Mouse (Mus musculus): Measurements from ENCODE around the gene Alkbh4. TPM values are rescaled to one million over a fixed set of nuclear protein-coding genes. Genes with fewer than 3 reads are reported as not detected.
"Not testable (repeated sequence)": the region's sequence is repeated elsewhere in the genome, so short reads cannot be mapped to it uniquely, and the experiment has no call there.

The Alkbh4 gene
- polyA plus RNA-seq, 1 experiment from 2014 or later, result 16.5 TPM

DNA sequence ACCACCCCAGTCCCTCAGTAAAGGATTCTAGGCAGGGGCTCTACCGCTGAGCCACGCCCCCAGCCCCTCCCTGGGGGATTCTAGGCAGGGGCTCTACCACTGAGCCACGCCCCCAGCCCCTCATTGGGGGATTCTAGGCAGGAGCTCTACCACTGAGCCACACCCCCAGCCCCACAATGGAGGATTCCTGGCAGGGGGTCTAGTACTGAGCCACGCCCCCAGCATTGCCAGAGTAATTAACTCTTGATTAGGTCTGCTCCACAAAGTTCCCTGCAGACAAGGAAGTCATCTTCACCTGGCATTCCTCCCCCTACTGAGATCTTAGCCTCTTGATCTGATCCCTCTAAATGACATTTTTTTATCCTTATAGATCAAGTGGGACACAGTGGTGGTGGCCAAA is 22.4 kb upstream of the Alkbh4 start:
- H3K4me3 ChIP-seq (replicated peaks); ATAC-seq (ENCODE audit: insufficient read depth, low FRiP score, low read depth); H3K9ac ChIP-seq; H3K27ac ChIP-seq; H3K27me3 ChIP-seq (replicated peaks); H3K9me3 ChIP-seq; H3K36me3 ChIP-seq; H3K4me2 ChIP-seq: not testable (repeated sequence)
- H3K4me1 ChIP-seq, result peaks cover 13% of the 10 kb centered on the region
- WGBS, result 55% methylated on average over 4 of the region's 4 CpGs

DNA sequence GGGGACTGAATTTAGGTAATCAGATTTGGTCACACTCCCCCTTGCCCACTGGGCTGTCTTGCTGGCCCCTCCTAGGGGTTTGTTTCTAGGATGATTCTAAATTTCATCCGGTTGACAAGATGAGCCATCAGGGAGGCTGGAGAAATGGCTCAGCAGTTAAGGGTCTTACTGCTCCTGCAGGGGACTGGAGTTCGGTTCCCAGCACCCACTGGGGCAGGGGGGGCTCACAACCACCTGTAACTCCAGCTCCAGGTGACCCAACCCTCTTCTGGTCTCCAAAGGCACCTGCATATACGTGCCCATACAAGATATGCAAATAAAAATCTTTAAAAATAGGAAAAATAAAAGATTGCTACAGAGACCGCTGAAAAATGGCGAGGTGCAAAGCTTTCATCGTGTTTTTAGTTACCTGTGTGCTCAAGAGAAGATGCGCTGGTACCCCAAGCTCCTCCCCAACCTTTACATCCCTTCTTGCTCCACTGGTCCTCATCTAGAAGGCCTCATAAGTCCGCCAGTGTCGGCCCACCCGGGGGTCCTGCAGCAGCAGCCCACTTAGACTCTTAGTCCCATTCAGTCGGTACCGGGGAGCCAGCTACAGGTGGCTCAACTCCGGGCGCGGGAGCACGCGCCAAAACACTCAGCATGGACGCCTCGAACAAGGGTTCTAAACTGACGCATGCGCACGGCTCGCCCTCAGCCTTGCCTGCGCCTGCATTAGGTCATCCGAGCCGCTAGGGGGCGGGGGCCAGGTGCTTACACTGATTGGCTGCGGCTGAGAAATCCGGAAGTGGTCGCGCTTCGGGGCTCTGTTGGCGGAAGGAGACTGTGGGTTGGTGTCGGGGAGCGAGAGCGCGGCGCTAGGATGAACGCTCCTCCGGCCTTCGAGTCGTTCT is 19.8 kb upstream of the Alkbh4 start, which contains the start of gene Polr2j:
TSS of gene Polr2j (plus strand) at position 741 of the 893 bp plus-strand sequence.
- H3K4me3 ChIP-seq (replicated peaks), result peak within 1 kb of the TSS; percentile 84
- H3K9me3 ChIP-seq, result no peaks in the 10 kb centered on the region
- H3K9ac ChIP-seq, result peak within 1 kb of the TSS; percentile 73
- peaks cover 9% of the 10 kb centered on the region for H3K36me3 ChIP-seq
- WGBS, result 3% methylated on average over 42 of the region's 42 CpGs
- peak; percentile 92 for ATAC-seq (ENCODE audit: insufficient read depth, low FRiP score, low read depth)
- H3K27me3 ChIP-seq (replicated peaks), result no peaks in the 10 kb centered on the region
- H3K27ac ChIP-seq, result no peak within 1 kb of the TSS
- peak within 1 kb of the TSS; percentile 82 for H3K4me2 ChIP-seq
- peaks cover 13% of the 10 kb centered on the region for H3K4me1 ChIP-seq

DNA sequence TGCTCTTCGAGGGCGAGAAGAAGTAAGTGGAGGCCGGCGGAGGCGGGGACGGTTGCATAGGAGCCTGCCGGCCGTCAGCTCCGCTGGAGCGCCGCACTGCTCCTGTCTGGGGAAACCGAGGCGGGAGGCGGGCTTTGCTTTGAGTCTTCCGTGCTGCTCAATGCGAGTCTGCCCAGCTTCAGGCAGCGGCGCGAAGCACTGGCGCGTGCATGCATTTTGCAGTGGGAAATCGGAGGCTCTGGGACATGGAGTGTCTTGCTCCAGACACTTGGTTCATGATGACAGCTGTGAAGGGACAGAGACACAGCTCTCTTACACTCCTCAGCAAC is 19.2 kb upstream of the Alkbh4 start:
- under 1% methylated on average over 22 of the region's 22 CpGs for WGBS
- H3K4me2 ChIP-seq, result peak overlapping the region; percentile 82
- no peak overlapping the region for H3K27ac ChIP-seq
- H3K36me3 ChIP-seq, result peaks cover 16% of the 10 kb centered on the region
- peak; percentile 37; the same call in 1 of the 2 replicates for ATAC-seq (ENCODE audit: insufficient read depth, low FRiP score, low read depth)
- no peaks in the 10 kb centered on the region for H3K27me3 ChIP-seq (replicated peaks)
- H3K9ac ChIP-seq, result peak overlapping the region; percentile 73
- no peaks in the 10 kb centered on the region for H3K9me3 ChIP-seq
- H3K4me3 ChIP-seq (replicated peaks), result peak overlapping the region; percentile 84
- peaks cover 13% of the 10 kb centered on the region for H3K4me1 ChIP-seq

DNA sequence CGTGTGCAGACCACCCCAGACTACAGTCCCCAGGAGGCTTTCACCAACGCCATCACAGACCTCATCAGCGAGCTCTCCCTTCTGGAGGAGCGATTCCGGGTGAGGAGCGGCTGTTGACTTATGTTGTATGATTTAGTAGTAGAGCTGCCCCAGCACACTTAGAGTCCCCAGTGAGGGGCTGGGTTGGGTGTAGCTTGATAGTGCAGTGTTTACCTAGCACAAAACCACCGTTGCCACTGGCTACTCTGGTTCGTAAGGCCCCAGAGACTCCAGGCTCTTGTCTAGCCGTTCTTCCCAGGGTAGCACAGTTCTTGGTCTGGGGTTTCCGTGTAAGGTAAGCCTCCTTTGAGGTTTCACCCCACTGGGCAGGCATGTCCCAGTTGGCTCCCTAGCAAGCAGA is 13.8 kb upstream of the Alkbh4 start:
- ATAC-seq (ENCODE audit: insufficient read depth, low FRiP score, low read depth), result peak; percentile 79
- H3K36me3 ChIP-seq, result peaks cover 52% of the 10 kb centered on the region
- no peaks in the 10 kb centered on the region for H3K27me3 ChIP-seq (replicated peaks)
- WGBS, result 76% methylated on average over 10 of the region's 10 CpGs
- H3K27ac ChIP-seq, result peak overlapping the region; percentile 9; the same call in 1 of the 2 replicates
- H3K4me2 ChIP-seq, result no peak overlapping the region
- H3K4me3 ChIP-seq (replicated peaks), result no peak overlapping the region
- H3K9ac ChIP-seq, result no peak overlapping the region
- H3K4me1 ChIP-seq, result peaks cover 7% of the 10 kb centered on the region
- no peaks in the 10 kb centered on the region for H3K9me3 ChIP-seq

DNA sequence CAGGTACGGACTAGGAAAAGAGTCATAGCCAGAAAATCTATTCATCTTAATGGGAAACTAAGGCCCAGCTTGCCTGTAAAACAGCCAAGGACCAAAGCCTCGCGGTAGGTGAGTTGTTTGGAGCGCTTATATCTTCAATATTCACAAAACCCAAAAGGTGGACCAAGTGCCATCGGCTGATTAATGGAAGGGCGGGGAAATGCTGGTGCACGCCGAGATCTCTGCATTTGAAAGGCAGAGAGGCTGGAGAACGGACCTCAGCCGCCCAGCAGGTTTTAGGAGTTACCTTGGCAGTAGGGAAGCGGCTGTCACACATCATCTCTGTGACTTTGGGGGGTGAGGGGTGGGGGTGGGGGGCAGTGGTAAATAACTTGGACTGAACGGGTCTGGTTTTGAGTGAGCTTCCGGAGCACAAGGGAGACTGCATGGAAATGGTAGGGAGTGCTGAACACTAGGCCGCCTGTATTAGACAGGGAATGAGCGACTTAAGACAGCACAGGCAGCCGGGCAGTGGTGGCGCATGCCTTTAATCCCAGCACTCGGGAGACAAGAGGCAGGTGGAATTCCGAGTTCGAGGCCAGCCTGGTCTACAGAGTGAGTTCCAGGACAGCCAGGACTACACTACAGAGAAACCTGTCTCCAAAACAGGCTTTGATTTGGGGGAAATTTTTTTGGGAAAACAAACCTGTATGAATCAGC is 495 bp downstream of the Alkbh4 start:
- no peak for ATAC-seq (ENCODE audit: insufficient read depth, low FRiP score, low read depth)
- peak overlapping the region; percentile 61; the same call in 1 of the 2 replicates for H3K27ac ChIP-seq
- H3K36me3 ChIP-seq, result peaks cover 32% of the 10 kb centered on the region
- no peaks in the 10 kb centered on the region for H3K9me3 ChIP-seq
- H3K4me3 ChIP-seq (replicated peaks), result peak overlapping the region; percentile 80
- peak overlapping the region; percentile 80 for H3K9ac ChIP-seq
- WGBS, result 7% methylated on average over 20 of the region's 20 CpGs
- H3K4me2 ChIP-seq, result peak overlapping the region; percentile 69
- no peaks in the 10 kb centered on the region for H3K27me3 ChIP-seq (replicated peaks)
- peaks cover 13% of the 10 kb centered on the region; the same call in 1 of the 2 replicates for H3K4me1 ChIP-seq

DNA sequence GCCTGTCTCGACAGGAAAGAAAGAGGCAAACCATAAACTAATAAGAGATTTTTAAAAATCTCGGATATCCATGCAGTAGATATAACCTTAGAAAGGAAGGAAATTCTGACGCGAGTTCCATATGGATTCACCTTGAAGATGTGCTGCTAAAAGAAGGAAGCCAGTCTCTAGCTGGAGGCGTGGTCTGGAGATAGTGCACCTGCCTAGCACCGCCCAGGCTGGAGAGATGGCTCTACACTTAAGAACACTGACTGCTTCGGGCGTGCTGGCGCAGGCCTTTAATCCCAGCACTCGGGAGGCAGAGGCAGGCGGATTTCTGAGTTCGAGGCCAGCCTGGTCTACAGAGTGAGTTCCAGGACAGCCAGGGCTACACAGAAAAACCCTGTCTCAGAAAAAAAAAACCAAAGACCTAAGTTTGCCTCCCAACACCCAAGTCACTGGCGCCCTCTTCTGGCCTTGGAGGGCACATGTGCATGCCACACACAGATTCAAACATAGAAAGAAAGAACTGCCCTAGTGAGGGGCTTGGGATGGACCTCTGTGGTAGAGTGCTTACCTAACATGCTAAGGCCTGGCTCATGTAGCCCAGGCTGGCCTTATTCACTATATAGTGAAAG is 1.8 kb downstream of the Alkbh4 start:
- Histone ChIP-seq H3K4me1 (peaks cover 13% of the 10 kb centered on the region; the same call in 1 of the 2 replicates), H3K4me2 (no peak overlapping the region; the same call in 1 of the 2 replicates), H3K4me3 (replicated peaks) (no peak overlapping the region; the same call in 1 of the 2 replicates)

DNA sequence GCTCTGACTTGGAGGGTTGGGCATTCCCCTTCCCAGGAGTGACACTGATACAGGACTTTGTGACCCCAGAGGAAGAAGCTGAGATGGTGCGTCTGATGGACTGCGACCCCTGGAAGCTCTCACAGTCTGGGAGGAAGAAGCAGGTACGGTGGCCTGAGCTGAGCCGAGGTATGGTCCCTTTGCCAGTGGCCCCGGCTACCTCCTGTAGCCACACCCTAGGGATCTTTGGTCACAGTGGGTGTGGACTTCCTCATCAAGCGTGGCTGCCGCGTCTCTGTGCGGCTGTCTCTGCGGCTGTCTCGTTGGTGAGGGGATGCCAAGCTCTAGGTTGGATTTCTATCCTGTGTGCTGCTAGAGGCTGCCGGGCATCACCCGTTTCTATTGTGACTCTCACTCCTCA is 3.4 kb downstream of the Alkbh4 start:
- no peak for ATAC-seq (ENCODE audit: insufficient read depth, low FRiP score, low read depth)
- Histone ChIP-seq H3K27ac (no peak overlapping the region), H3K4me2 (no peak overlapping the region), H3K9ac (no peak overlapping the region), H3K27me3 (replicated peaks) (no peaks in the 10 kb centered on the region), H3K4me1 (peaks cover 13% of the 10 kb centered on the region; the same call in 1 of the 2 replicates), H3K4me3 (replicated peaks) (no peak overlapping the region), H3K36me3 (peaks cover 26% of the 10 kb centered on the region), H3K9me3 (no peaks in the 10 kb centered on the region)
- WGBS, result 87% methylated on average over 13 of the region's 13 CpGs

More for the DNA sequence above, 1.8 kb downstream of the Alkbh4 start:
- H3K27me3 ChIP-seq (replicated peaks), result no peaks in the 10 kb centered on the region
- no peak overlapping the region for H3K9ac ChIP-seq
- no peak for ATAC-seq (ENCODE audit: insufficient read depth, low FRiP score, low read depth)
- 73% methylated on average over 13 of the region's 13 CpGs for WGBS
- H3K27ac ChIP-seq, result no peak overlapping the region
- H3K36me3 ChIP-seq, result peaks cover 26% of the 10 kb centered on the region
- no peaks in the 10 kb centered on the region for H3K9me3 ChIP-seq

DNA sequence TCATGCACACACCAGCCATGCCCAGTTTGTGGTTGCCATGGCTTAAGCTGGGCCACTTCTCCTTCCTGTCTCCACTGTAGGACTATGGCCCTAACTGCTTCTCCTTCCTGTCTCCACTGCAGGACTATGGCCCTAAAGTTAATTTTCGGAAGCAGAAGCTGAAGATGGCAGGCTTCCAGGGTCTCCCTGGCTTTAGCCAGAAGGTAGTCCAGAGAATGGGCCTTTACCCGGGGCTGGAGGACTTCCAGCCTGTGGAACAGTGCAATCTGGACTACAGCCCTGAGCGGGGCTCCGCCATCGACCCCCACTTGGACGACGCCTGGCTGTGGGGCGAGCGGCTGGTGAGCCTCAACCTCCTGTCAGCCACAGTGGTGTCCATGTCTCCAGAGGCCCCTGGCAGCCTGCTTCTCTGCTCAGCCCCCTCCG is 4.1 kb downstream of the Alkbh4 start:
- Histone ChIP-seq H3K36me3 (peaks cover 26% of the 10 kb centered on the region), H3K4me2 (no peak overlapping the region), H3K4me1 (peaks cover 12% of the 10 kb centered on the region; the same call in 1 of the 2 replicates), H3K4me3 (replicated peaks) (no peak overlapping the region), H3K9me3 (no peaks in the 10 kb centered on the region), H3K27me3 (replicated peaks) (no peaks in the 10 kb centered on the region), H3K27ac (no peak overlapping the region), H3K9ac (no peak overlapping the region)
- no peak for ATAC-seq (ENCODE audit: insufficient read depth, low FRiP score, low read depth)
- 90% methylated on average over 10 of the region's 10 CpGs for WGBS

DNA sequence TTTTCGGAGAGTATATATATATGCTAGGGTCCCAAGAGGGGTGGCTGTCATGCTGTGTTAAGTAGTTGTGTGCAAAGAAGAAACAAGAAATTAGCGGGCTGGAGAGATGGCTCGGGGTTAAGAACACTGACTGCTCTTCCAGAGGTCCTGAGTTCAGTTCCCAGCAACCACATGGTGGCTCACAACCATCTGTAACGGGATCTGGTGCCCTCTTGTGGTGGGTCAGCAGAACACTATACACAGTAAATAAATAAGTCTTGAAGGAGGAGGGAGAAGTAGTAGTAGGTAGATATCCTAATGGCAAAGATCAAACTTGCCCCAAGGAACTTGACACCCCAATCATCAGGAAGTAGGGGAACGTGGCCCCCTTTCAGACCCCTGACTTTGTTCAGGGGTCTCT is 6.8 kb downstream of the Alkbh4 start:
- Histone ChIP-seq H3K4me1 (no peaks in the 10 kb centered on the region), H3K27me3 (replicated peaks) (no peaks in the 10 kb centered on the region), H3K9me3 (no peaks in the 10 kb centered on the region), H3K36me3 (peaks cover 26% of the 10 kb centered on the region), H3K4me2 (no peak overlapping the region), H3K9ac (no peak overlapping the region), H3K27ac (no peak overlapping the region), H3K4me3 (replicated peaks) (no peak overlapping the region)
- WGBS, result 82% methylated on average over 5 of the region's 5 CpGs
- no peak for ATAC-seq (ENCODE audit: insufficient read depth, low FRiP score, low read depth)

DNA sequence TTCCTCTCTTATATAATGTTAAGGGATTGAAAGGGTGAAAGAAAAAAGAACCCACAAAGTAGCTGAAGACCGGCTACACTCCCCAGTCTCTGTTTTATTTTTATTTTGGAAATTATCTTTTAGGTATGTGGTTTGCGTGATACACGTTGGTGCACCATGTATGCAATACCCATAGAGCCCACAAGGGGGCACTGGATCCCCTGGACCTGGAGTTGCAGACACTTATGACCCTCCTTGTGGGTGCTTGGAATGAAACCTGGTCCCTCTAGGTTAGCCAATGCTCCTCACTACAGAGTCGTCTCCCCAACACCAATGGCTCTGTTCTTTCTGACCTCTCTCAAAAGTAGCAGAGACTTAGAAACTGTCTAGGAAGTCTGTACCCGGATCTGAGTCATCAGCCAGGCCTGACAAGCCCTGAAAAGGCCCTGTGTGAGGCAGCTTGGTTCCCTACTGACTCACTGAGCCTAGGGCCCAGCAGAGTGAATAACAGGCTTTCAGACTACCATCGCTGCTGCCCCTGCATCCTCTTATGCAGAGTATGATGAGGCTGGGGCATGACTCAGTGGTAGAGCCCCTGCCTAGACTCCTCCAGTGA is 7.3 kb downstream of the Alkbh4 start:
- Histone ChIP-seq H3K36me3 (peaks cover 26% of the 10 kb centered on the region), H3K27me3 (replicated peaks) (no peaks in the 10 kb centered on the region), H3K4me3 (replicated peaks) (no peak overlapping the region), H3K4me1 (no peaks in the 10 kb centered on the region), H3K9ac (no peak overlapping the region), H3K4me2 (no peak overlapping the region), H3K9me3 (no peaks in the 10 kb centered on the region), H3K27ac (no peak overlapping the region)
- WGBS, result 87% methylated on average over 6 of the region's 6 CpGs
- ATAC-seq (ENCODE audit: insufficient read depth, low FRiP score, low read depth), result no peak

DNA sequence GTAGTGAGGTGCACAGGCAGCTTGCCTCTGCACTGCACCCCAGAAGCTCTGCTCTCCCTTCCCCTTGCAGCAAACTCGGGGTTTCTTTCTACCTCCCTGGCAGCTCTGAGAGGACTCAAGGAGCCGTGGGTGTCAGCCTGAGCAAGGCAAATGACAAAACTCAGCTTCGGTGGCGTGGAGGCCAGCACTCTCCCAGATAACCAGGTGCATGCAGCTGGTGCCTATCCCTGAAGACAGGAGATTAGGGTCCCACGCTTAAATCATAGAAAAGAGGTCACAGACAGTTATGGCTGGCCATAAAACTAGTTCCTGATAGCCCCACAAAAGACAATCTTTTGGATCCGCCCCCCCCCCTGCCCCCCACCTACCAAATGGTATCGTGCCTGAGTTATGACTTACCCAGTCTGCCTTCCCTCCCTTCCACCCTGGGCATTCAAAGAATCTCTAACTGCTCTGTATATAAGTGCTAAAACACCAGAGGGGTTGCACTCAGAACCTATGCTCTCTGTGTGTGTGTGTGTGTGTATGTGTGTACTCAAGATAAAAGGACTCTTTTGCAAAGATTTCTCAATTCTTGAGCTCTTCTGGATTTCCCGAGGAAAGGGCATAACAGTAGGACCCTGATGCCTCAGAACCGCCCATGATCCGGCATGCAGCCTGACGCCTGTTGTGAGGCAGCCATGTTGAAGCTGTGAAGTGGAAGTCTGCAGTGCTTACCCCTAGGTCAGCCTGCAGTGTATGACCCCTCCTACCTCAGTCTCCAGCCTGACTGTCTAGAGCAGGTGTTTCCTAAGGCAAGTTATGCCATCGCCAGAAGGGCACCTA is 8.9 kb downstream of the Alkbh4 start:
- no peaks in the 10 kb centered on the region for H3K4me1 ChIP-seq
- 43% methylated on average over 12 of the region's 12 CpGs for WGBS
- no peak overlapping the region for H3K27ac ChIP-seq
- peaks cover 15% of the 10 kb centered on the region for H3K36me3 ChIP-seq
- no peak overlapping the region for H3K9ac ChIP-seq
- H3K27me3 ChIP-seq (replicated peaks), result no peaks in the 10 kb centered on the region
- H3K4me3 ChIP-seq (replicated peaks), result no peak overlapping the region
- no peak for ATAC-seq (ENCODE audit: insufficient read depth, low FRiP score, low read depth)
- no peak overlapping the region for H3K4me2 ChIP-seq
- no peaks in the 10 kb centered on the region for H3K9me3 ChIP-seq
